Mouse (Mus musculus): ENCODE measurements around the gene Ugt1a6a.
A peak's percentile ranks its signal among the peaks of the same experiment; 100 is the strongest.

Gene Ugt1a6a

GRCm38 (mm10) chr1:88254793-88255465 lies 120.3 kb downstream of the Ugt1a6a start:
- DNase-seq = no peak

DNA sequence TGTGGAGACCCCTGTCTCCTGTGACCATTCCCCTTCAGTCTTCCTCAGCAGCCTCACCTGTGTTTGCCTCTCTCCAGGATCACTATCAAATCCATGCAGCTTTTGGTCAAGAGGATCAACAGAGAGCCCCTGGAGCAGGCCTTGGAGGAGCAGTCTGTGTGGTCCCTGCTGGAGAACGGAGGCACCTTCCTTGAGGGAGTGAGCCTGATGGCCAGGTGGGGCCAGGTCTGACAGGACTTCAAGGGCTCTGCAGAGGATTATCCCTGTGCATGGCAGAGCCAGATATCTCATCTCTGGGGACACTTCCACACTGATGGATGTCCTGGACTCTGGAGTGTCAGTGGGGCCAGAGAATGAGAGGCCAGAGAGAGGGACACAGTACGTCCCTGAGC lies 120.9 kb downstream of the Ugt1a6a start:
- no peak for DNase-seq

DNA sequence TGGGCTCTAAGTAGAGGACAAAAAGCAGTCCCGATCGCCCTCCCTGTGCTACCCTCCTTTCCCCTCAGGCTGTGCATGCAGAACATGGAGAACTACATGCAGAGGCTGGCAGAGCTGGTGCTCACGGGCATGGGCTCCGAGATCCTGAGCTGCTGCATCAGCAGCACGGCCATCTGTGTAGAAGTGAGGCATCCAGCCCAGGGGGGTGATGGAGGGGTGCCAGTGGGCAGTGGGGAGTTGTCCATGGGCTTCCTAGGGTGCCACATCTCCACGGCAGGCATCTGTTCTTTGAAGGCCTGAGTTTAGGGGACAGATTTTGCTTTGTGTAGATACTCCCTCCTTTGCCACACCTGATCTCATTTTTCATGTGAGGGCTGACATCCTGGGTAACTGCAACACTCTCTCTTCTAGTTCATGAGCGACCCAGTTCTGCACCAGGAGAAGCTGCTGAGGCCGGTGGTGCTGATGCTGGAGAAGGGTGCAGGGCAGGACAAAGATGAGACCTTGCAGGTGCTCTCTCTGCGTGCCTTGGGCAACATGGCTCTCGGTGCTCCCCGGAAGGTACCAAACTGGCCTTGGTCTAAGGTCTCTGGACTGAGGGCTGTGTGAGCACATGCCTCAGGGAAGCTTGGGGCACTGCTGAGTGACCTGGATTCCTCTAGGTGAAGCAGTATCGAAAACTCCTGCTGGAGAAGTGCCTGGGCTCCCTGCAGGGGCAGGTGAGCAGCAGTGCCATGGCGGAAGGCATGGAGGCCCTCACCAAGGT lies 121.6 kb downstream of the Ugt1a6a start:
- DNase-seq = no peak

GRCm38 (mm10) chr1:88256886-88257663 lies 122.5 kb downstream of the Ugt1a6a start:
- no peak for DNase-seq

DNA sequence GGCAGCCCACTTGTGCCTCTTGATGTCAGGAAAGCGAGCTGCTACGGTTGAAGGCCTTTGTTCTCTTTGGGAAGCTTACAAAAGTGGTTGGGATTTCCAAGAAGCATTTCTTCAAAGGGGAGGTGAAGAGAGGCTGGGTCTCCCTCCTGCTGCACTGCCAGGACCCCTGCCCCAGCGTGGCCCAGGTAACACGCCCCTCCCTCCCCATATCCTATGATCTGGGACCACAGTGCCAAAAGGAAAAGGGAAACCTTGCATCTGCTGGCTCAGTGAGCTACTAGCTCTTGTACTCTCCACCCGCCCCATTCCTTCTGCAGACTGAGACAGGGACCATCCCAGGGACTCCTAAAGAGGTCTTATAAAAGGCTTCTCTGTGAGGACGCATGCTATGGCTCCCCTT lies 123.1 kb downstream of the Ugt1a6a start:
- DNase-seq = no peak

DNA sequence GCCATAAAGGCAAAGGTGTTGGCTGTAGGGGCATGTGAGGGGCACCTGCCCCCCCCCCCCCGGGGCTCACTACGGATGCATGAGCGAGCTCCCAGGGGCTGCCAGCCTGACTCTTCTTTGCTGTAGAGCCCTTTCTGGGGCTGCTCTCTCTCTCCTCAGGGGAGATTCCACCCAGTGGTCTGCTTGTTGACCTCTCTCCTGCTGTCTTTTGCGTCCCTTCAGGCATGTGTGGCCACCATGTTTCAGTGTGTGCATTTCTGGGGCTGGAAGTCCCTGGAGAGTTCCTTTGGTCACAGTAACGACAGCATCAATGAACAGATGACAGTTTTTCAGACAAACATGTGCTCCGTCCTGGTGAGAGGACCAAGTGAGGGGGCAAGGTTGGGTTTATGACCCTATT lies 123.8 kb downstream of the Ugt1a6a start:
- DNase-seq = no peak

DNA sequence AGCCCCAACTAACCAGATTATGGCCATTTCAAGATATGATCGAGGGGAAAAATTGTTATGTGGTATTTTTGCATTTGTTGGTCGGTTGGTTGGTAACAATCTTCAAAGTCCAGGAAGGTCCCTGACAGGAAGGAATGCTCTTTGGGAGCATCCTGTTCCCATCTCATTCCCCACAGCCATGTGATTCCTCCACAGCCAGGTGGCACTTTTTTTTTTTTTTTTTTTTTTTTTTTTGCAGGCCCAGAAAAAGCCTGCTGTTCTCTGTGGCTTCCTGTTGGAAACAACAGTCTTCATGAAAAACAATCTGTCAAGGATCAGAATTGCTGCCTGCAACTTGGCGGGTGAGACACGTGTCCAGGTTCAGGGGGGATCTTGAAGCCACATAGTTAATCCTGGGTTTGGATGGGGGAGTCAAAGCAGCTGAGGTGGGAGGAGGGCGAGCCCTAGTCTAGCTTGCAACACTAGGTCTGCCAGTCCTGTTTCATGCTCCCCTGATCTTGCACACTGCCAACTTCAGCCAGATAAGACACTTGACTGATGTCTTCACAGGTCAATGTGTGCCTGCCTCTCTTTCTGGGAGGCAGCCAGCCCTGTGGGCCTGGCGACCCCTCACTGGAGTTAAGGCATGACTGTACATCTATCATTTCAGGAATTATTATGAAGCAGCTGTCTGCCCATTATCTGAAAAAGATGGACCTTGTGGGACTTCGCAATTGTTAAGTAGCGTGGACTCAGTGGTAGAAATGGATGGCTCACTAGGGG lies 124.5 kb downstream of the Ugt1a6a start:
- no peak for DNase-seq

DNA sequence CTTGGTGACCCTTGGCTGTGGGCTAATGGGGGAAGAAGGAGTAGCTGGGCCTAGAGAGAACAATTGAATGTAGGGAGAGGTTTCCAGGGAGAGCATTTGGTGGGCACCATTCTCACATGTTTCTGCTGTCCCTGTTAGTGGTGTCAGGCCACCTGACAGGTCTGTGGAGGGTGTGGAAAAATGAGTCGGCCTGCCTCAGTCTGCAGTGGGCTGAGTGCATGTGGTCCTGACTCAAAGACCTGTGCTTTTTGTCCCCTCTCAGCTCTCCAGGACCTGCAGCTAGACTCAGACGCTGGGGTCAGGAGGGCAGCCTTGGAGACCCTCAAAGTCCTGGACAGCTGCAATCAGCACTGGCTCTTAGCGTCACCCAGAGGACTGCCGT lies 125.0 kb downstream of the Ugt1a6a start:
- DNase-seq = no peak

DNA sequence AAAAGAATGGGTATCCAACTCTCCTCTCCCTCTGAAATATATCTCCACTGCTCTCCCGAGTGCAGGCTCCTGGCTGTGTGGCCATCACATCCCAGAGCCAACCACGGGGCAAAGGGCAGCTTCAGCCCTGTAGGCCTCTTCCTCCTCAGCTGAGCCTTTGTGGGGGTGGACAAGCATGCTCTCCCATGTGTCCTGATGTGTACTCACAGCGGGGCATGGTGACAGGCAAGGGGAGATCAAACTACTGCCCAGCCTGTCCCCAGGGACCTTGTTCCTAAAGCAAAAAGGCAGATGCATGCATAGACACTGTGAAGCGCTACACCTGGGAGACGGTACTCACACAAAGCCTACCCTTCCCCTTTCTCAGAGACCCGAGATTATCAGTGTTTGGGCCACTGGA lies 125.5 kb downstream of the Ugt1a6a start:
- DNase-seq = peak; percentile 46

GRCm38 (mm10) chr1:88260604-88261377 lies 126.2 kb downstream of the Ugt1a6a start:
- no peak for DNase-seq

GRCm38 (mm10) chr1:88261706-88262105 lies 127.1 kb downstream of the Ugt1a6a start:
- no peak for DNase-seq

DNA sequence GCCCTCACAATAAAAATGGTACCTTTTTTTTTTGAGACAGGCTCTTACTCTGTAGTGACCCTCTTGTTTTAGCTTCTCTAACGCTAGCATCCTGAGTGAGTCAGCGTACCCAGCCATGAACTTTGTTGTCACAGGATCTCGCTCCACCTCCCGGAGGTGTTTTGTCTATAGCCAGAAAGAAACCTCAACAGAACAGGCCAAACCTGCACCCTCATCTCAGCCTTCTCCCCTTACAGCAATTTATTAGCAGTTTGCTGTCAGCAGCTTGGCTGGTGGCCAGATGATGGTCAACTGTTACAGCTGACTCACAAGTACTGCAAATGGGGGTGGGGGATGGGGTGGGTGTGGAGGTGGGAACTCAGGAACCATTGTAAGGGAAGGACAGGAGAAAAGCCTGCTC lies 127.6 kb downstream of the Ugt1a6a start:
- DNase-seq = peak; percentile 62

GRCm38 (mm10) chr1:88262961-88263360 lies 128.4 kb downstream of the Ugt1a6a start:
- DNase-seq = no peak

DNA sequence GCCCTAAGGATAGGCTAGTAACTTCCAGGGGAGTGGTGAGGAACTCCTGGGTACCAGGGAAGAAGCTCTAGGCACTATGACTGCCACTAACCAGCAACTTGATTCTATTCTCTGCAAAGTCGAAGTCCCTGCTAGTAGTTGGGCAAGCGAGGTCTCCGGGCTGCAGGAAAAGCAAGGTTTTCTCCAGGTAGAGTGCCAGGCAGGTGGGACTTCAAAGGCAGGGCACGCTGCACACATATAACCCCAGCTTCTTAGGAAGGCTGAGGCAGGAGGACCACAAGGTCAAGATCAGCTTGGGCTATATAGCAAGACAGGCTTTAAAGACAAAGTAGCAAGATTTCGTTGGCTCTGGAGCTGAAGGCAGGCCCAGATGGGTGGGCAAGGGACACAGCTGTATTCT lies 129.2 kb downstream of the Ugt1a6a start:
- DNase-seq = no peak

- DNase-seq = no peak
Observed at GRCm38 (mm10) chr1:88264237-88264868, 129.7 kb downstream of the Ugt1a6a start.

- DNase-seq = no peak
Observed at GRCm38 (mm10) chr1:88264869-88265240, 130.2 kb downstream of the Ugt1a6a start.

- DNase-seq = no peak
Observed at GRCm38 (mm10) chr1:88266123-88266522, 131.5 kb downstream of the Ugt1a6a start.

GRCm38 (mm10) chr1:88267489-88267888 lies 132.9 kb downstream of the Ugt1a6a start:
- DNase-seq = no peak

DNA sequence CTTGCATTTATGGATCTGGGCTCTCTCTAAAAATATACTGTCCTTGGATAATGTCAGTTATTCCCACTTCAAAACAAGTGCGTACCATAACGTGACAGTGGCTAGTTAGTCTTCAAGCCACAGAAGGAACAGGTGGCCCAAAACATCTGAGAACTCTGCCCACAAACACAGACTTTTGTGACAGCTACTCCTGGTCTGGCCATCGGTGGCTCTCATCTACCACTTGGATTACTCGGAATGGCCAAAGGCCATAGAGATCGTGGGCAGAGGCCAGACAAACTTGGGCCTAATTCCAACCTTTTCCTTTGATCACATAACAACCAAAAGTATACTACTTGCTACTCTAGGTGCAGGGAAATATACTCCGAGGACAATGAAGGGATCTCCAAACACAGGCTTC lies 133.5 kb downstream of the Ugt1a6a start:
- no peak for DNase-seq

Data from right cerebral cortex, postnatal 14 days (tissue).